26 mouse cellular contexts compared by ENCODE assay signal in the genomic region with DNA sequence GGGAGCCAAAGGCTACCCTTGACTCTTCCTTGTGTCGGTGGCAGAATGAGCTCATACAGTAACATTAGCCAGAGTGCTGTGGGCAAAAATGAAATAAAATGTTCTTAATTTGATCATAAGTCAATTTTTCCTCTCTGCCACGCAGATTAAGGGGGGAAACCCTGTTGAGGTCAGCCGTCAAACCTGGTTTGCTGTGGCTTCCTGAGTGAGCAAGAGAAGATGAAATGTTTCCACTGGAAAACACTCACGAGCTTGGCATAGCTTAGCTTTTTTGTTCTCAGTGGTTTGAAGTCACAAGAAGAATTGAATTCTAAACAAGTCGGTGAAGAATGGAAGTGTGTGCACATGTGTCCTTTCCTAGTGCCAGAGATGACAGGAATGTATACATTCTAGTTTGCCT. TPM values are rescaled to one million over a fixed set of nuclear protein-coding genes. Genes with fewer than 3 reads are reported as not detected.
DNase-seq lines count a peak whose midpoint lies in the region; ATAC-seq and TF ChIP-seq lines count a peak whose summit lies in the region.
"Had no signal": no experiment of that assay in that cellular context is flagged by ENCODE, and none has a peak within 500 bp of the region (broad histone marks: within the 10 kb centered on the region; RNA-seq: fewer than 3 reads in every experiment).

No protein-coding gene starts in this region.

- DNase-seq in embryonic facial prominence, embryonic 14.5 days (ENCODE audit: low spot score), result peak; percentile 32
- no peak for DNase-seq in embryonic facial prominence, embryonic 10.5 days (ENCODE audit: low spot score)
- DNase-seq in lung, postnatal 0 days (ENCODE audit: low spot score), result peak; percentile 20
- DNase-seq in lung, postnatal 10 days, result no peak
- peak; percentile 54 for DNase-seq in splenic B cell, adult 2 months (ENCODE audit: low read depth, low spot score)
- DNase-seq in cerebellum, postnatal 36 days, result no peak
- DNase-seq: adrenal gland, adult 8-10 months; adrenal gland, postnatal 36 days; B cell, adult 2 months; cerebellum, adult 2 months; cerebellum, postnatal 10 days; embryo, embryonic 11 days; gastrocnemius, postnatal 10 days; heart, adult 2 months; heart, postnatal 14 days had no signal

- TF ChIP-seq EP300 in lung, postnatal 0 days (IDR thresholded peaks at IDR 0.05), result no peak

- no peaks in the 10 kb centered on the region for H3K9me3 ChIP-seq in embryonic facial prominence, embryonic 14.5 days (ENCODE audit: control insufficient read depth, low read length)
- H3K9me3 ChIP-seq in embryonic facial prominence, embryonic 10.5 days, result no peaks in the 10 kb centered on the region
- H3K9me3 ChIP-seq in lung, postnatal 0 days (ENCODE audit: low read length), result no peaks in the 10 kb centered on the region
- no peaks in the 10 kb centered on the region for H3K9me3 ChIP-seq in midbrain, embryonic 13.5 days
- H3K9me3 ChIP-seq: embryonic facial prominence, embryonic 12.5 days; forebrain, embryonic 12.5 days; G1E; heart, embryonic 15.5 days; hindbrain, embryonic 10.5 days had no signal

- no peak overlapping the region for H3K4me2 ChIP-seq in embryonic facial prominence, embryonic 14.5 days (ENCODE audit: low read depth, low read length)
- H3K4me2 ChIP-seq in lung, postnatal 0 days (replicated peaks; ENCODE audit: low read depth, low read length), result no peak overlapping the region
- H3K4me2 ChIP-seq in midbrain, embryonic 13.5 days (replicated peaks), result no peak overlapping the region
- H3K4me2 ChIP-seq: embryonic facial prominence, embryonic 12.5 days; forebrain, embryonic 12.5 days; heart, embryonic 11.5 days; heart, embryonic 15.5 days; hindbrain, embryonic 14.5 days had no signal

- no peak overlapping the region for H3K27ac ChIP-seq in embryonic facial prominence, embryonic 14.5 days (replicated peaks; ENCODE audit: low read depth, low read length)
- no peak overlapping the region for H3K27ac ChIP-seq in embryonic facial prominence, embryonic 10.5 days (replicated peaks)
- H3K27ac ChIP-seq in lung, postnatal 0 days (ENCODE audit: low read length), result no peak overlapping the region
- H3K27ac ChIP-seq in midbrain, embryonic 13.5 days, result no peak overlapping the region
- H3K27ac ChIP-seq: embryonic facial prominence, embryonic 12.5 days; forebrain, embryonic 12.5 days; heart, adult 2 months; heart, embryonic 15.5 days; hindbrain, embryonic 10.5 days; hindbrain, embryonic 14.5 days had no signal

- no peaks in the 10 kb centered on the region for H3K4me1 ChIP-seq in embryonic facial prominence, embryonic 14.5 days (ENCODE audit: control insufficient read depth, insufficient read depth, low read length)
- 0 out of 2 replicates have a peak, but pooled peaks cover 4% of the 10 kb centered on the region for H3K4me1 ChIP-seq in embryonic facial prominence, embryonic 10.5 days
- no peaks in the 10 kb centered on the region for H3K4me1 ChIP-seq in lung, postnatal 0 days (ENCODE audit: insufficient read depth, low read depth, low read length)
- H3K4me1 ChIP-seq in midbrain, embryonic 13.5 days (replicated peaks), result no peaks in the 10 kb centered on the region
- H3K4me1 ChIP-seq: embryonic facial prominence, embryonic 12.5 days; forebrain, embryonic 12.5 days; heart, embryonic 15.5 days; hindbrain, embryonic 10.5 days had no signal

- H3K36me3 ChIP-seq in embryonic facial prominence, embryonic 14.5 days (ENCODE audit: control insufficient read depth, insufficient read depth, low read length), result no peaks in the 10 kb centered on the region
- H3K36me3 ChIP-seq in embryonic facial prominence, embryonic 10.5 days (replicated peaks), result no peaks in the 10 kb centered on the region
- H3K36me3 ChIP-seq in lung, postnatal 0 days (ENCODE audit: insufficient read depth, low read length), result no peaks in the 10 kb centered on the region
- H3K36me3 ChIP-seq in splenic B cell, adult 2 months (ENCODE audit: control insufficient read depth, insufficient read depth, low read length, poor library complexity, severe bottlenecking), result no peaks in the 10 kb centered on the region
- H3K36me3 ChIP-seq in midbrain, embryonic 13.5 days, result no peaks in the 10 kb centered on the region
- H3K36me3 ChIP-seq: embryonic facial prominence, embryonic 12.5 days; forebrain, embryonic 12.5 days; G1E; heart, embryonic 15.5 days; hindbrain, embryonic 10.5 days had no signal

- TF ChIP-seq CTCF in lung, postnatal 0 days (IDR thresholded peaks at IDR 0.05), result no peak

- ATAC-seq in embryonic facial prominence, embryonic 14.5 days (ENCODE audit: low read depth), result no peak
- ATAC-seq in lung, postnatal 0 days, result no peak
- ATAC-seq in activated CD4-positive, CD25-positive, alpha-beta regulatory T cell, adult 4 months, result peak; percentile 69
- no peak for ATAC-seq in midbrain, embryonic 13.5 days
- ATAC-seq: forebrain, embryonic 16.5 days; Patski had no signal

- 46% methylated on average over 5 of the region's 5 CpGs for WGBS in embryonic facial prominence, embryonic 14.5 days
- WGBS in embryonic facial prominence, embryonic 10.5 days, result 79% methylated on average over 5 of the region's 5 CpGs
- WGBS in lung, postnatal 0 days, result 36% methylated on average over 5 of the region's 5 CpGs
- 76% methylated on average over 5 of the region's 5 CpGs for WGBS in midbrain, embryonic 13.5 days

- no peaks in the 10 kb centered on the region for H3K27me3 ChIP-seq in embryonic facial prominence, embryonic 14.5 days (replicated peaks; ENCODE audit: control insufficient read depth, insufficient read depth, low read length)
- H3K27me3 ChIP-seq in embryonic facial prominence, embryonic 10.5 days (replicated peaks; ENCODE audit: low read depth, poor library complexity, severe bottlenecking), result no peaks in the 10 kb centered on the region
- no peaks in the 10 kb centered on the region for H3K27me3 ChIP-seq in lung, postnatal 0 days (replicated peaks; ENCODE audit: insufficient read depth, low read length)
- no peaks in the 10 kb centered on the region for H3K27me3 ChIP-seq in splenic B cell, adult 2 months (ENCODE audit: control insufficient read depth, insufficient read depth, low read length, poor library complexity, severe bottlenecking)
- H3K27me3 ChIP-seq in midbrain, embryonic 13.5 days, result no peaks in the 10 kb centered on the region
- H3K27me3 ChIP-seq: embryonic facial prominence, embryonic 12.5 days; forebrain, embryonic 12.5 days; heart, embryonic 15.5 days; Patski had no signal

- no peak overlapping the region for H3K4me3 ChIP-seq in embryonic facial prominence, embryonic 14.5 days (ENCODE audit: low read depth, low read length)
- no peak overlapping the region for H3K4me3 ChIP-seq in embryonic facial prominence, embryonic 10.5 days
- H3K4me3 ChIP-seq in lung, postnatal 0 days (ENCODE audit: low read depth, low read length), result no peak overlapping the region
- no peak overlapping the region for H3K4me3 ChIP-seq in midbrain, embryonic 13.5 days (replicated peaks)
- H3K4me3 ChIP-seq: embryonic facial prominence, embryonic 12.5 days; forebrain, embryonic 12.5 days; heart, adult 2 months; heart, embryonic 15.5 days; hindbrain, embryonic 10.5 days had no signal

- no peak overlapping the region for H3K9ac ChIP-seq in embryonic facial prominence, embryonic 14.5 days (ENCODE audit: low read depth, low read length)
- no peak overlapping the region for H3K9ac ChIP-seq in lung, postnatal 0 days (replicated peaks; ENCODE audit: low read depth)
- H3K9ac ChIP-seq in midbrain, embryonic 13.5 days (replicated peaks), result no peak overlapping the region
- H3K9ac ChIP-seq: embryonic facial prominence, embryonic 12.5 days; forebrain, embryonic 12.5 days; heart, embryonic 15.5 days; hindbrain, embryonic 14.5 days had no signal

RNA-seq across cellular contexts. Expression of gene 1700020N01Rik, which starts 57.3 kb away (rescaled TPM):
- polyA plus RNA-seq in embryonic facial prominence, embryonic 14.5 days (2014; fragmentation: Nextera tagmentation; extraction: Ambion mirVana), result not detected in 2 replicates
- not detected in 2 replicates for polyA plus RNA-seq in embryonic facial prominence, embryonic 10.5 days (2016; fragmentation: Nextera tagmentation; extraction: Ambion mirVana)
- polyA plus RNA-seq in lung, postnatal 0 days (2015; fragmentation: Nextera tagmentation; extraction: Ambion mirVana), result 0.11 and 0.21 TPM in 2 replicates
- not detected for polyA plus RNA-seq in activated CD4-positive, CD25-positive, alpha-beta regulatory T cell, adult 4 months (2017; shearing (Covaris generic))
- polyA plus RNA-seq in midbrain, embryonic 13.5 days (2015; fragmentation: Nextera tagmentation; extraction: Ambion mirVana), result not detected in 2 replicates
- polyA plus RNA-seq: cerebellum, adult 2 months; embryonic facial prominence, embryonic 12.5 days; forebrain, embryonic 12.5 days; forebrain, embryonic 16.5 days; G1E; heart, adult 2 months; heart, embryonic 15.5 days; hindbrain, embryonic 10.5 days; hindbrain, embryonic 14.5 days; Patski had no signal

Comparison
In these comparisons a context has a peak if more than half of its experiments do, and no peak if none do; other contexts are left out.
1. DNase-seq: peak in embryonic facial prominence, embryonic 14.5 days (single experiment), lung, postnatal 0 days (single experiment) and splenic B cell, adult 2 months (single experiment); none in embryonic facial prominence, embryonic 10.5 days (single experiment), lung, postnatal 10 days (single experiment) and cerebellum, postnatal 36 days (0 of 2).